Mouse (Mus musculus) lung, postnatal 10 days (tissue): ENCODE measurements around the gene Gm10337.
A peak's percentile ranks its signal among the peaks of the same experiment; 100 is the strongest.

Experiments
- DNase-seq: peaks from one replicate; pipeline ENCODE4 v3.0.0; 2021

The Gm10337 gene

DNA sequence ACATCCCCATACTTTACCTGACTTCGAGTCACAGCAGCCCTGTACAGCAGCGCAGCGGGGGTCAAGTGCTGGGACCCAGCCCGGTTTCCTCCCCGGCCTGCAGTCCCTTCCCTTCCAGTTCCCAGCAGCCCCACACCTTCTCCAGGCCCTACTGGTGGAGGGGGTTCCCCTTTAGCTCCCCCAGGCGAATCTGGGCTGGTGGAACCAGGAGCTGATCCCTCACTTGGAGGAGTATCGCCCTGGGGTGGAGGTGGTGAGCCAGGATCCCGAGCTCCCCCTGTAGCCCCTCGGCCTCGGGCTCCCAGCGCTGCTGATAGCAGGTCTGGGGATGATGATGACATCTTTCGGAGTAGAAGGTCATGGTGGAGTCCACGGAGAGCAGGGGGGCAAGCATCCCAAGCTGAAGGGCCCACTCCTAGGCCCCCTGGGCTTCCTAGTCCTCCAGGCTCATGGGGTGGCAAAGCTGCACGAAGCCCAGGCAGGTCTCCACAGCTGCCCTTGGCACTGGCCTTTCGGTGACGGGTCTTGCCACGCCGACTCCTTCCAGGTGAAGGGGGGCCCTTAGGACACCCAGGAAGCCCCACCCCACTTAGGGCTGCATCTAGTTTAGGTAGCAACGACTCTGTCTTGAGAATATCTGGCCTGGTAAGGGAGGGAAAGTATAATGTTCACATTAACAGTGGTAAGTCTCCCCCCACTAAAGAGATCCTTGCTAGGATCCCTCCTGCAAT, 2.3 kb upstream of the Gm10337 start:
- DNase-seq, result no peak

DNA sequence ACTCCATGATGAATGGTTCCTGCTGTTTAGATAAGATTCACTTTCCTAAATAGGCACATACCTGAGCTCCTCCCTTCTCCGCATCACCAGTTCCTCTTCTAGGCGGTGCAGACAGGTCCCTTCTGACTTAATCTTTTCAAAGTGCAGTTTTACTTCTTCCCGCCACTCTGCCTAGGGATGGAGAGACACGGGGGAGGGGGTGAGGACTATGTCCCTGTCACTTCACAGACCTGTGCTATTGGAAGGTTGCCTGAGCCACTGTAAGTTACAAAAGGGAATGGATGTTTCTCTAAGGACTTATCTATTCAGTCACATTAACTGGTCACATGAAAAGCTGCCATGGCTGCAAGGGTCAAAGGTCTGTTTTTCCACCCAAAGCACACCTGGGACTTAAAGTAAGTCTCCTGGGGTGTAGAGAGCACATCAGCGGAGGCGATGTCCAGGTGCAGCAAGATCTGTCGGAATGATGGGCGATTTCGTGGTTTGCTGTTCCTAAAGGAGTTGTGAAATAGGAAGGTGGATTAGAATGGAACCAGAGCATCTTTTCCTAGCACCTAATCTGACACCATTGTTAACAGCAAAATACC, 1.2 kb upstream of the Gm10337 start:
- DNase-seq, result no peak

DNA sequence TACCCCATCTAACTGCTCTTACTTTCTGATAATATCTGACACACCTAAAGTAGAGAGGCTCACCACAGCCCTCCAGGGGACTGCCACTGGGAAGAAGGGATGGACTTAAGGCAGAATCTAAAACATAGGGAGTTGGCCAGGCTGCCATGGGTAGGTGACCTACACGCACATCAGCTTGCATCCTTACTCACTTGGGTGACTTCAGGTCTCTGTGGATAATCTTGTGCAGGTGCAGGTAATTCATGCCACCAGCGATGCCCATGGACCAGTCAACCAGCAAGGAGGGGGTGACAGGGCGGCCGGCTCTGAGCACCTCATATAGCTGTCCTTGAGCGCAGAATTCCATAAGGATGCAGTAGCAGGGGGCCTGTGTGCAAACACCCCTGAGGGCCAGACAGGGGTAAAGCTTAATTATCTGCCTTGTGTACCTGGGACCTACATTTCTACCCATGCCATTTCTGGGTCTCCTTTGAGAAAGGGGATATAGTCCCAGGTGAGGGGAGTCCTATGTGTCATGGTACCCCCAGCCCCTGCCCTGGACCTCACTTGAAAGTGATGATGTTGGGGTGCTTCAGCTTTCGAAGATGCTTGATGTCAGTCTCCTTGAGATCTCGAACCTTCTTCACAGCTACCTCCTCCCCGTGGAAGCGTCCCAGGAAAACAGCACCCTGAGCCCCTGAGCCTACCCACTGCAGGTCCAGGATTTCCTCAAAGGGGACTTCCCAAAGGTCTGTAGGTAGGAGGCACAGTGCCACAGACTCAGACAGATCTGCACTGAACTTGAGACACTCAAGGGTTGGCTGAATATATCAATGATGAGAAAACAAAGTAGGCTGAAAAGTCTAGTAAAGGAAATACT, 631 bp downstream of the Gm10337 start:
- DNase-seq, result no peak

DNA sequence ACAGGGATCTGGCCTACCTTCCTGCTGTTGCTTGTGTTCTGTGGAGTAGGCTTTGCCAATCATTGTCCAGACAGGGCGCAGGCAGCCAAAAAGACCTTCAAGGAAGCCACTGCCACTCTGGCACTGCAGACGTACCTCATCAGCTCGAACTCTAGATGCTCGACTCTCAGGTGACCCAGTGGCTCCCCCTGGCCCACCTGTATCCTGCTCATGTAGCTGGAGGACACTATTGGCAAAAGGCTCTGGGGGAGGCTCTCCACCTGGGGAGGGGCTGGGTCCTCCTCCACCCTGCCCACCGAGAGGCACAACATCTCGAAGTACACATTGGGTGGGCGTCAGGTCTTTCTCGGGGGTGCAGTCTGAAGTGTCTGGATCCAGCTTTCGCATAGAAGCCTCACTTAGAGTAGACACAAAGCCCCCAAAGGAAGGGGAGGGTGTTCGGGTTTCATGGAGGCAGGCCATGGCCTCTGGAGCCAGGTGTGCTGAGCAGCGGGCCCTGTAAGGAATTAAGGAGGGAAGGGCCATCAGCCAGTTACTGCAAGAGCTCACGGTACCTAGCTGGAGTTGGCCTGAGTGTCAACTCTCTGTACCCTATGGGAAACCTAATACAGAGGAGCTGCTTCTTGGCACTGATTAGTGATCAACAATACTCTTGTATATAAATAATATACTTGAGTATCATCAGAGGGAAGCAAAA, 1.7 kb downstream of the Gm10337 start:
- no peak for DNase-seq

DNA sequence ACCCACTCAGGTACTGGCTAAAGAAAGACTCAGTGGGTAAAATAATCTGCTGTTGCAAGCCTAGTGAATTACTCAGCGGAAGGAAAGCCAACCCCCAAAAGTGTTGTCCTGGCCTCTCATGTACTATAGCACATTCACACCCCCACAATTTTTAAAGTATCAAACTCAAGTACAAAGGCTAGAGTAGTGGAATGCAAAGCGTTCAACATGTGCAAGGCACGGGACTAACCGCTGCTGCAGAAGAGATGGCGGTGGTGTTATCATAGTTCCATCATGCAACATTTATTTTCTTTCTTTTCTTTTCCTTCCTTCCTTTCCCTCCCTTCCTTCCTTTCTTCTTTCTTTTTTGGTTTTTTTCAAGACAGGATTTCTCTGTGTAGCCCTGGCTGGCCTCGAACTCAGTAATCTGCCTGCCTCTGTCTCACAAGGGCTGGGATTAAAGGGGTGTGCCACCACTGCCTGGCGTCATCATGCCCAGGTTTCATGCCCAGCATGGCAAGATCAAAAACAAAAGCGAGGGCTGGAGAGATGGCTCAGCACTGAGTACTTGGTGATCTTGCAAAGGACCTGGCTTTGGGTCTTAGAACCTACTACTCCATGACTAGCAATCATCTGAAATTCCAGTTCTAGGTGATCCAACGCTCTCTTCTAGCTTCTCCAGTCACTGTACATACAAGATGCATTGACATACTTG, 2.4 kb downstream of the Gm10337 start:
- DNase-seq, result no peak

DNA sequence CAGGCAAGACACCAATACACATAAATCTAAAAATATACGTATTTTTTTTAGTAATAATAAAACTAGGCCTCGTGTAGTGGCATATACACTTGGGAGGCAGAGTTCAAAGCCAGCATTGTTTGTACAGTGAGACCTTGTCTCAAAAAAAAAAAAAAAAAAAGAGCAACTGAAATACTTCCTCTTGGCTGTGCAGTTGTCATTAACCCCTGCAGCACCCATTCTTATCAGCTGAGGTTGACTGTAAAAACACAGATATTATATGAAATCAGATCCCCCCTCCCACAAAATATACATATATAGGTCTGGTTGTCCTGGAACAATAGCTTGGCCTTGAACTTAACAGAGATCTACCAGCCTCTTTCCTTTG, 2.9 kb downstream of the Gm10337 start:
- no peak for DNase-seq

DNA sequence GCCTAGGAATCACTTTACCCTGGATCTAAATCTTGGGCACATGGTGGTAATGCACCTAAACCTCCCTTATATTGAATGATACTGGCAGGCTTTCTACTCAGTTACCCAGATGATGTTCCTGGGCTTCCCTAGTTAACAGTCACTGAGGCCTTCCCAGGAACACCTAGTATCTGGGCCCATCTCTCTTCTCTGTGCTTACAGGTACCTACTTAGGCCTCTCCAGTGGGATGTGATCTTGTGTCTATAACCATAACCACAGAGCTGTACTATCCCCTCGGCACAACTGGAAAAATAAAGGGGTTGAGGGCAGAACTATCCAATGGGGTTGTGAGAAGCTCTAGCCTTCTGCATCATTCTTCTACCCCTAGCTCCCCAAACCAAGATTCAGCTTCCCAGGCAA, 3.3 kb downstream of the Gm10337 start:
- no peak for DNase-seq

DNA sequence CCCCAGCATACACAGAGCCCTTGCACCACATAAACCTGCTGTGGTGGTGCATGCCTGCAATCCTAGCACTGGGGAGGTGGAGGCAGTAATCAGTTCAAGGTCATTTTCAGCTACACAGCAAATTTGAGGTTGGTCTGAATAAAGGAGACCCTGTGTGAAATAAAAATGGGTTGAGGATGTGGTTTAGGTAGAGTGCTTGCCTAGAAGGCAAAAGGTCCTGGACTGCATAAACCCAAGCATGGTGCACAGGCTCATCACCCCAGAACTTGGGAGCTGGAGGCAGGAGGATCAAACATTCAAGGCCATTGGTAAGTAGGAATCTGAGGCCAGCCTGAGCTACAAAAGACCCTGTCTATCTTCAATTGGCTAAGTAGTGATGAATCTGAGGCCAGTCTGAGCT, 4.0 kb downstream of the Gm10337 start:
- DNase-seq, result no peak

DNA sequence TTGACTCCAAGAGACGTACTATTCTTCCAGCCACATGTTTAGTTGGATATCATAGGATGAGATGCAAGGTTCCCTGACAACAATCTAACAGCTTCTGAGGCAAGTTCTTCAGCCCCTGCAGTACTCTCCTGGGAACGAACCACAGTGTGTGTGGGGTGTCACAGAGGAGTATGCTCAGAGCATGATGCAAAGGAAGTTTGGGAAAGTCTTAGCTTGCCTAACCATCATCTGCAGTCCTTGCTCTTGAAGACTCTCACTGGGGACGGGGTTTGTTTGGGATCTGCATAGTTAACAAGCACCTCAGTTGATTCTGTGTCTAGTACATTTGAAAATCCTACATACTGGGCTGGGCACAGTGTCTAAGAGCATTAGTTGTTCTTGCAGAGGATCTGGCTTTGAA, 4.8 kb downstream of the Gm10337 start:
- DNase-seq, result no peak

DNA sequence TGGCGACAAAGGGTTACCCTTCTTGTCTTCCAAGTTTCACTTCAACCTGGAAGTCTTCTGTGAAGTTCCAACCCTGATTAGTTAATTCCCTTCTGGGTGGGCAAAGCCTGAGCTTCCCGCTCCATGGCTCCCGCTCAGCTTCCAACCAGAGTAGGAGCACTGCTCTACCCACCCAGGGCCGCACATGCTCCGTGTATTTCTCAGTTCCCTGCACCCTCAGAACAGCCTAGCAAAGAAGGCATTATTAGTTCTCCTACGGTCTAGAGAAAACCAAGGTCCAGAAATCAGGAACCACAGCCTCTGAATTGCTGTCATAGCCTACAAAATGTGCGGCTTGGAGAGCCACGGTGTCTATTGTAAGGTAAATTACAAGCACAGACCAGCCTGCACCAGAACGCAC, 6.6 kb downstream of the Gm10337 start:
- DNase-seq, result no peak

DNA sequence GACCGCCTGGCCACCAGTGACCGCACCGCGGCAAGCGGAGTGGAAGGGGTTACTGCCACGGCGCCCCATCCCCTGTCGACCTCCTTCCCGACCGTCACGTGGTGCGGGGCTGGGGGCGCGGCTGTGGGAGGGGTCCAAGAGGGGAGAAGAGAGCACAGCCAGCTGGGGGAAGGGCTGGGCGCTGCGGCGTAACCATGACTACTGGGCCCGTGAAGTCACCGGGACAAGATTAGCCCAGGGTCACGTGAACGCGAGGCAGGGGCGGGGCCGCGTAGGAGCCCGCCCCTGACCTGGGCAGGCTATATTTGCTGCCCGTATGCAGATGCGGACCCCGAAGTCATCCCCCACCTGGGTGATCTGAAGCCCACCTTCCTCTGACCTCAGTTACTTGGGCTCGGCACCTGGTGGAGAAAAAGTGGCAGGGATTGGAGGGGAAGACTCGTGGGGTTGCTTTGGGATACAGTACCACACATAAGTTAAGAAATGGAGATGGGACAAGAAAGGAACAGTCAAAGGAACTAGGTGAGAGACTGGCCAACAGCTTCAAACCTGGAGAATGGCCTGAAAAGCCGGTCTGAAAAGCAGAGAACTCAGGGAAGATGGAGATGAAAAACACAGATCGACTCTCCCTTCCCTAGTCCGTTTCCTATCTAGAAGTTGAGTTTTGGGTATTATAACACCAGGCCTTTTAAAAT, 7.2 kb downstream of the Gm10337 start:
- peak; percentile 93 for DNase-seq

DNA sequence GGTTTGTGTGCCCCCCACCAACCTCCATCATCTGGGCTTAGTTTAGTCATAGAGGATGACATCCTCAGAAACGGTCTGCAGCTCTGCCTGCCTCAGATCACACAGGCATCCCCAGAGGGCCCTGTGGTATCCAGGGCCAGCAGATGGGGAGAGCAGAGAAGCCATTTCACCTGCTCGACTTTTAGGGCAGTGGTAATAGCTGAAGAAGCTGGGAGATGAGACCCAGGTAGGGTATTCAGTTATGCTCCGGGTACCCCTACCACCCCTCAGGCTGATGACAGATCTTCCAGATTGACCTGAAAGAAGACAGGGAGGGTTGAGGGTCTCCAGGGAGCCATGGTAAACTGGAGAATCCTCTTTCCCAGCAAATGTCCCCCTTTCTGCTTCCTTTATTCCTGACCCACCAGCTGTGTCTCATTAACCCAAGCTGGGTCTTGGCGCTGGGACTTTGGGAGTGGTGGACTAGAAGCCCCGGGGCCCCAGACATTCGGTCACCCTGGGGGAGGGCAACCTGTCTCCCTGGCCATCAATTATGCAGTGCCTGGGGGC, 7.8 kb downstream of the Gm10337 start:
- DNase-seq, result no peak

DNA sequence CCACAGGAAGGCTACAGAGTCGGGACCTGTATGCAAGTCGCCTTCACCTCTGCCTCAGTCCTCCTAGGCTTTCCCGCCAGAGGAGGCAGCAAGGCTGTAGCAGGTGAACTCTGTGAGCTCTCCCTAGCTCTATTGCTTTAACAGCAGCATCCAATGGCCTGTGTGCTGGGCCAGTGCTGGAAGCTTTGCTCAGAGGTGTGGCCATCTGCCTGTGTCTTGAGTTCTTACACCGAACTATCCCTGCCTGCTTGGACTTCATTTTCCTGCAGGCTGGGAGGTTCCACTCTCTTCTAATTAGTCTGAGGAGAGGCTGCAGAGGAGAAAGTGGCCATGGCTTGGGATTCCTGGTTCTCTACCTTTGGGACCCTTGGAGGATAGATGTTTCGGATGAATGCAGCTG, 8.5 kb downstream of the Gm10337 start:
- no peak for DNase-seq

DNA sequence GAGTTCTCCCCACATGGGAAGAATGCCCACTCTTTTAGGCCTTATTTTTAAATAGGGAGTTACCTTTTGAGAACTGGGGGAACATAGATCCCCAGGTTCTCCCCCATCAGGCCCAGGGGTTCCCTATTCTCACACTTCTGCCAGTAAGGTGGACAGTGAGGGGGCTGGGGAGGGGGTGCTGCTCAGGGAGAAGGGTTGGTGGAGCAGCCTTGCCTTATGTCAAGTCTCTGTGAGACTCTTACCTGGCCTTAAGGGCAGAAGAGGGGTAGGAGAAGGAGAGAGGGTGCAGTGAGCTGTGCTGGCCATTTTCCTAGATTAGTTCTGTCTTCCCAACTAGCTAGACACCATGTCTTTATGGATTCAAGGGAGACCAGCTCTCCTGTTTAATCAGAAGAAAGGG, 8.9 kb downstream of the Gm10337 start:
- no peak for DNase-seq

DNA sequence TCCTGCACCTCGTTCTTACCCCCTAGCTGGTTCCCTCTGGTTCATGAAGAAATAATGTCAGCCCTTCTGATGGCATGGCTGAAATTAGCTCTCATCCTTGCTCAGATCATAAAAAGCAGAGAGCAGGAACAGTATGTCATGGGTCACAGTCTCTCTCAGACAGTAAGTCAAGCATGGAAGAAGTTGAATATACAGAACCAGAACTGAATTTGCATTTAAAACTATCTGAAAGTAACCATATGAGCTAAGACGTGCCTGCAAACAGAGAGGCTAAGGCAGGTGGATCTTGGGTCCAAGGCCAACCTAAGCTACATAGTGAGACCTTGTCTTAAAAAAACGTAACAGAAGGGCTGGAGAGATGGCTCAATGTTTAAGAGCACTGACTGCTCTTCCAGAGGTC, 9.5 kb downstream of the Gm10337 start:
- DNase-seq, result no peak

DNA sequence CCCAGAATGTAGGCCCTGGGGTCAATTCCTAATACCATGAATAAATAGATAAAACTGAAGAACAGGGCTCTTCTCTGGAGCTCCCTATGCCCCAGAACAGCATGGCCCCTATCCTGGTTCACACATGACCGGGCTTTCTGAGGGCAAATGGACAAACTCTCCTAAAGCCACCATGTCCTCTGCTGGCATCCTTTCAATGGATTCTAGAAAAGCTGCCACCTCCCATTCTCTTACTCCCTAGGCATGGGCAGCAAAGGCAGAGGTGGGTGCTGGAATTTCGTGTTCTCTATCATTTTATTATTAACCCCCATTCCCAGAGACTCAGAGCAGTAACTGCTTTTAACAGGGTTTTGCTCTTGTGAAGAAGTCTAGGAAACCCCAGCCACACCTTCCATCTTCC, 11.7 kb downstream of the Gm10337 start:
- DNase-seq, result no peak

DNA sequence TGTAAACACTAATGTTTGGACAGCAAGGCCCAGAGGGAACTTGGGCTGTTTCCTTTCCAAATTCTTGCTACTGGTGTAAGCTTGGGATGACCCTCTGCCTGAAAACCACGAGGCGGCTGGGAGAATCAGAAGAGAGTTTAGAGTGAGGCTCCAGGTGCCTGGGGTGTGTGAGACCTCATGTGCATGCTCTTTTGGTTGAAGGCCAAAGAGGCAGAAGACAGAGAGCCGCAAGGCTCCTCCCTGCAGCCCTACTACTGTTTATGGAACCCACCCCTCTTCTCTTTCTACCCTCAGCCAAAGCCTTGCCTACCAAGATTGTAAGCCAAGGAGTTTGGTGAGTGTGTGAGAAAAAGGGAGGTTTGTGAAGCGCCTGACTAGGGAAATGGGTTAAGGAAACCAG, 12.3 kb downstream of the Gm10337 start:
- no peak for DNase-seq

DNA sequence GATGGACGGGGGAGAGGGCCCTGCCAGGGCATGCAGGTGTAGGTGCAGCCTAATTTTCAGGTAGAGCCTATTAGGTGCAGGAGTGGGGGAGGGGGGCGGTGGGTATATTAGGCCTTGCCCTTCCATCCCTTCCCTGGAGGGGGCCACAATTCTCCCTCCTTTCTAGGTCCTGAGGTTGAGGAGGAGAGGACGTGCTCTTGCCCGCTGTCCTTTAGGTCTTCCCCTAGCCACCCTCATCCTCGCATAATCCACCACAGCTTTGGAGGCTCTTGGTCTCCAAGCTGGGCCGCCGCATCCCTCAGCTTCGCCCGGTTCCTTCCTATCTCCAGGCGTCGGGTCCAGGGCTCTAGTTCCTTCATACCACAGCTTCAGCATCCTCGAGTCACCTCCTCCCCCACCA, 12.8 kb downstream of the Gm10337 start:
- DNase-seq, result peak; percentile 28

DNA sequence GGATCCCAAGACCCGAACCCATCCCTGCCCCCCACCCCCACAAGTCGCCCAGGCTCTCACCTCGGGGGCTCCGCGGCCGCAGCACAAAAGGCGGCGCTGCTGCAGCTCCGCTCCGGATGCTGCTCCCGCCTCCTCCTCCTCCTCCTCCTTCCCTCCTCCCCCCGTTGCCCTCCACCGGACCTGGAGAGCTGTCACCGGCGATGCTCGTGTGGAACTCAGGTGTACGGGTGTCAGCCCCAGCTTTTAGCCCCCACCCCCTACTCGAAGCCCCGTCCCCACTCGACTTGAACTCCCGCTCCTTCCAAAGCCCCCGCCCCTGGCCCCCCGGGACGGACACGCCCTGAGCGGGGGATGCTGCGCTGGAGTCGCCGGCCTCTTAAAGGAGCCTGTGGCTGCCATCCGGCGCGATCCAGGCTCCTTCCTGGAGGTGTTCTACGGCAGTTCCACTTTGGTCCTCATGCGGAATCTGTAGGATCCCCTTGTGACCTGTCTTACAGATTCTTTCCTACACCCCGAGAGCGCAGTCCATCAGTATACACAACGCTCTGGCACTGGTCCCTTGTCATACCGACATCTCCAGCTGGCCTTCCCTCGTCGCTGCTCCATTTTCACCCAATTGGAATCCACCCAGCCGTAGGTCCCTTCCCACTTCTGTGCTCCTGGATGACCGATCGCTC, 13.3 kb downstream of the Gm10337 start, which contains the start of gene Map3k12:
Gene Map3k12, minus strand, starts transcription at position 337 of the 677 bp plus-strand sequence.
- DNase-seq, result peak; percentile 78

DNA sequence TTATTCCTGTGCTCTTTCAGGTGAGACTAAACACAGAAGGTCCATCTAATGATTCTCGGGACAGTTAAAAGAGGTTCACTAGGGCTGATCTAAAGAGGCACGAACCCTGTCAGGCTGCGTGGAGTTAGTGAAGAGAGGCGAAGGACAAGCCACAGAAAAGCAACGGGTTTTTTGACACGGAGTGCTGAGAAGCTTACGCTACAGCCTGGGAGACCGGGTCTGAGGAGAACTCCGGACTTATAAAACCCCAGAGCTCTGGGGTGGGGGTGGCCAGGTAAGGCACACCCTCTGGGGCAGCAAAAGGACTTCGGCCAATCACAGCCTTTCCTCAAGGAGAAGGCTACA, 14.1 kb downstream of the Gm10337 start:
- DNase-seq, result no peak
